Mouse (Mus musculus) thymus, adult 2 months (tissue): ENCODE data around the gene Alpk3.

Experiments
- CTCF ChIP-seq: fragments of 200-500 bp; IDR thresholded peaks from 2 replicates; pipeline ENCODE4 v1.5.1; 2012; ENCODE audit warnings: mild to moderate bottlenecking, control low read depth, low read length, moderate library complexity, borderline replicate concordance; ENCODE audit not compliant: control insufficient read depth, poor library complexity, insufficient read depth; ENCODE audit errors: extremely low read depth
- POLR2A ChIP-seq: fragments of 200-500 bp; IDR thresholded peaks from 2 replicates; pipeline ENCODE4 v1.6.1; 2012; ENCODE audit warnings: mild to moderate bottlenecking, low read length, control low read depth, moderate library complexity; ENCODE audit not compliant: control insufficient read depth, poor library complexity, insufficient read depth; ENCODE audit errors: extremely low read depth

DNA sequence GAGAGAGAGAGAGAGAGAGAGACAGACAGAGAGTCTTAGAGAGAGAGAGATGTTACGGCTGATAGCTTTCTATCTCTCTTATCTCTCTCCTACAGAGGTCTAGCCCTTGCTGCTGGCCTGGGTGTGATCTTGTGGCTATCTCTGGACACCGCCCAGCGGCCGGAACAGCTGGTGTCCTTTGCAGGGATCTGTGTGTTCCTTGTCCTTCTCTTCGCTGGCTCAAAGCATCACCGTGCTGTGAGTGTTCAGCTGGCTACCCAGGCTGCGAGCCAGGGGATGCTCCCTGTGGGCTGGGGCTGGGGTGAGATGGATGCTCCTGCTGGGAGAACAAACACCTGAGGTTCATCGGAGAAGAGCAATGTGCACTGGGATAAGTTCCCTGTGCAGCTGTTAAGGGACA lies 67.4 kb downstream of the Alpk3 start:
- TF ChIP-seq CTCF: no peak
- no peak for TF ChIP-seq POLR2A
